Mouse (Mus musculus): ENCODE measurements at regions not wholly inside any gene's neighbourhood (a gene's known extent, or its start where the extent isn't known, plus 50 kb on each side); places are given as distances from the start of the nearest gene placed in this dataset.
"Not testable (repeated sequence)": the region's sequence is repeated elsewhere in the genome, so short reads cannot be mapped to it uniquely, and the experiment has no call there.

GRCm38 (mm10) chr1:124517543-124518171, 472.3 kb upstream of the Dpp10 start:
- DNase-seq (ENCODE audit: low spot score in 2 of 2), result no peak

GRCm38 (mm10) chr1:124510492-124510891, 465.1 kb upstream of the Dpp10 start:
- DNase-seq (ENCODE audit: low spot score in 2 of 2), result no peak

GRCm38 (mm10) chr1:124488456-124488855, 443.1 kb upstream of the Dpp10 start:
- no peak for DNase-seq (ENCODE audit: low spot score in 2 of 2)

GRCm38 (mm10) chr1:124487965-124488364, 442.6 kb upstream of the Dpp10 start:
- DNase-seq (ENCODE audit: low spot score in 2 of 2), result no peak

- DNase-seq (ENCODE audit: low spot score in 2 of 2), result peak in 1 of 2 experiments; percentile 12
Measured at GRCm38 (mm10) chr1:124450128-124450527, 404.8 kb upstream of the Dpp10 start.

GRCm38 (mm10) chr1:124439526-124439925, 394.2 kb upstream of the Dpp10 start:
- no peak for DNase-seq (ENCODE audit: low spot score in 2 of 2)

- DNase-seq (ENCODE audit: low spot score in 2 of 2), result no peak
Measured at GRCm38 (mm10) chr1:124435850-124436249, 390.5 kb upstream of the Dpp10 start.

GRCm38 (mm10) chr1:124429583-124429982, 384.2 kb upstream of the Dpp10 start:
- no peak for DNase-seq (ENCODE audit: low spot score in 2 of 2)

- DNase-seq (ENCODE audit: low spot score in 2 of 2), result no peak
Measured at GRCm38 (mm10) chr1:124416762-124417161, 371.4 kb upstream of the Dpp10 start.

GRCm38 (mm10) chr1:124410236-124410635, 364.9 kb upstream of the Dpp10 start:
- no peak for DNase-seq (ENCODE audit: low spot score in 2 of 2)

- no peak for DNase-seq (ENCODE audit: low spot score in 2 of 2)
Measured at GRCm38 (mm10) chr1:124409781-124410180, 364.4 kb upstream of the Dpp10 start.

- no peak for DNase-seq (ENCODE audit: low spot score in 2 of 2)
Measured at GRCm38 (mm10) chr1:124369604-124370003, 324.2 kb upstream of the Dpp10 start.

- DNase-seq (ENCODE audit: low spot score in 2 of 2), result not testable (repeated sequence)
Measured at GRCm38 (mm10) chr1:124348491-124348890, 303.1 kb upstream of the Dpp10 start.

- no peak for DNase-seq (ENCODE audit: low spot score in 2 of 2)
Measured at GRCm38 (mm10) chr1:124339444-124339843, 294.1 kb upstream of the Dpp10 start.

- no peak for DNase-seq (ENCODE audit: low spot score in 2 of 2)
Measured at GRCm38 (mm10) chr1:124338648-124339047, 293.3 kb upstream of the Dpp10 start.

GRCm38 (mm10) chr1:124332294-124332693, 286.9 kb upstream of the Dpp10 start:
- DNase-seq (ENCODE audit: low spot score in 2 of 2), result no peak

All from spleen, postnatal 10 days (tissue).